Mouse (Mus musculus): ENCODE results near the gene Ccdc42.

- no peak for TF ChIP-seq CTCF (IDR thresholded peaks at IDR 0.05; ENCODE audit: borderline replicate concordance, insufficient read depth, low read length)
- no peak for TF ChIP-seq POLR2A (IDR thresholded peaks at IDR 0.05; ENCODE audit: low read depth, low read length)
These were observed 15.5 kb downstream of the Ccdc42 start for GRCm38 (mm10) chr11:68602200-68602931.

All from embryonic fibroblast, embryonic 13.5 days (primary cell).